Mouse (Mus musculus) ovary, postnatal 36 days (tissue): ENCODE measurements around the gene Gsg1l.

ENCODE experiments used
- DNase-seq: peaks from one replicate; pipeline ENCODE4 v3.0.0; 2022; ENCODE audit warnings: low spot score, mixed read lengths

The Gsg1l gene

GRCm38 (mm10) chr7:125983902-125984841 lies 98.0 kb downstream of the Gsg1l start:
- no peak for DNase-seq

GRCm38 (mm10) chr7:125979591-125979990 lies 102.6 kb downstream of the Gsg1l start:
- no peak for DNase-seq

GRCm38 (mm10) chr7:125976695-125977094 lies 105.5 kb downstream of the Gsg1l start:
- DNase-seq = no peak

- no peak for DNase-seq
Observed at GRCm38 (mm10) chr7:125975414-125975813, 106.8 kb downstream of the Gsg1l start.

GRCm38 (mm10) chr7:125973874-125974273 lies 108.3 kb downstream of the Gsg1l start:
- no peak for DNase-seq

- no peak for DNase-seq
Observed at GRCm38 (mm10) chr7:125972776-125973175, 109.4 kb downstream of the Gsg1l start.

- DNase-seq = no peak
Observed at GRCm38 (mm10) chr7:125972174-125972672, 110.0 kb downstream of the Gsg1l start.

GRCm38 (mm10) chr7:125969076-125969475 lies 113.1 kb downstream of the Gsg1l start:
- peak; percentile 42 for DNase-seq

GRCm38 (mm10) chr7:125966402-125967261 lies 115.6 kb downstream of the Gsg1l start:
- DNase-seq = peak; percentile 19

GRCm38 (mm10) chr7:125964087-125964607 lies 118.1 kb downstream of the Gsg1l start:
- no peak for DNase-seq

- peak; percentile 40 for DNase-seq
Observed at GRCm38 (mm10) chr7:125959294-125960048, 122.7 kb downstream of the Gsg1l start.

GRCm38 (mm10) chr7:125958856-125959255 lies 123.4 kb downstream of the Gsg1l start:
- no peak for DNase-seq

GRCm38 (mm10) chr7:125954994-125955393 lies 127.2 kb downstream of the Gsg1l start:
- DNase-seq = no peak

- no peak for DNase-seq
Observed at GRCm38 (mm10) chr7:125954356-125954878, 127.8 kb downstream of the Gsg1l start.

GRCm38 (mm10) chr7:125953844-125954243 lies 128.4 kb downstream of the Gsg1l start:
- no peak for DNase-seq

GRCm38 (mm10) chr7:125951911-125952310 lies 130.3 kb downstream of the Gsg1l start:
- DNase-seq = no peak

- no peak for DNase-seq
Observed at GRCm38 (mm10) chr7:125948973-125949372, 133.2 kb downstream of the Gsg1l start.

GRCm38 (mm10) chr7:125945915-125946314 lies 136.3 kb downstream of the Gsg1l start:
- no peak for DNase-seq

GRCm38 (mm10) chr7:125944631-125945030 lies 137.6 kb downstream of the Gsg1l start:
- DNase-seq = no peak

GRCm38 (mm10) chr7:125943511-125943910 lies 138.7 kb downstream of the Gsg1l start:
- DNase-seq = no peak
